Mouse (Mus musculus) heart, postnatal 0 days (tissue): ENCODE results near the gene Pygm.

ENCODE experiments used
- CTCF ChIP-seq: IDR thresholded peaks from 2 replicates; pipeline ENCODE4 v1.5.1; 2016; ENCODE audit warnings: antibody characterized with exemption, control low read depth, low read depth
- EP300 ChIP-seq: IDR thresholded peaks from 2 replicates; pipeline ENCODE4 v1.6.1; 2016; ENCODE audit warnings: antibody characterized with exemption, low read depth

DNA sequence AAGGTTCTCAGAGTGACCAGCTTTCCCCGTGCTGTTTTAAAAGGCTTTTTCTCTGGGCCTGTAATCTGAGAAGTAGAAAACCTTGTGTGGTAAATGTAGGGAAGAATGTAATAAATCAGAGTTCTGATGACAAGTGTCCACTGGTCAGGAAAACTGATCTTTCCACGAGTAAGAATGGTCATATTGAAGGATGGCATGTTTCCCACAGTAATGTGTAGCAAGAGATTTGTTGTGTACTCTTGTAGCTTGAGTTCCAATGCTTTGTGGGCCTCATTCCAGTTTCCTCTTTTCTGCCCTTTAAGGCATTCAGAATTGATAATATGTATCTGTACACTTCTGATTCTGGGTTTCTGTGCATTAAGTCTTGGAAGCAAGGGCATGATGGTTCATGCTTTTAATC is 19.4 kb upstream of the Pygm start:
- TF ChIP-seq CTCF: no peak
- no peak for TF ChIP-seq EP300
